Mouse (Mus musculus) stomach, embryonic 14.5 days (tissue): ENCODE data around the gene Klhl8. TPM values are rescaled to one million over a fixed set of nuclear protein-coding genes. Genes with fewer than 3 reads are reported as not detected.

Experiments used
- ATAC-seq: fragments of 200-750 bp; cut with Nextera tagmentation; 2 replicates; pipeline ENCODE4 v1.8.0; 2017; ENCODE audit warnings: low read depth, moderate TSS enrichment; ENCODE audit not compliant: insufficient number of reproducible peaks, insufficient read depth, low FRiP score
- H3K27ac ChIP-seq: fragments of 300-500 bp; sonication (generic); 2 replicates; pipeline ENCODE4 v1.5.1; 2014; ENCODE audit warnings: mild to moderate bottlenecking, low read length, moderate library complexity, mixed read lengths
- H3K27me3 ChIP-seq: fragments of 300-500 bp; sonication (generic); 2 replicates; pipeline ENCODE4 v1.6.1; 2014; ENCODE audit warnings: low read length, control low read depth, mixed read lengths; ENCODE audit not compliant: control insufficient read depth, insufficient read depth
- H3K36me3 ChIP-seq: fragments of 300-500 bp; sonication (generic); 2 replicates; pipeline ENCODE4 v1.6.1; 2014; ENCODE audit warnings: mild to moderate bottlenecking, control low read depth, low read length, moderate library complexity, mixed read lengths; ENCODE audit not compliant: control insufficient read depth, insufficient read depth
- H3K4me1 ChIP-seq: fragments of 300-500 bp; sonication (generic); 2 replicates; pipeline ENCODE4 v1.6.1; 2014; ENCODE audit warnings: low read length, control low read depth, mixed read lengths; ENCODE audit not compliant: control insufficient read depth, insufficient read depth
- H3K4me2 ChIP-seq: fragments of 300-500 bp; sonication (generic); replicated peaks from 2 replicates; pipeline ENCODE4 v1.6.1; 2014; ENCODE audit warnings: low read depth, low read length, control low read depth
- H3K4me3 ChIP-seq: fragments of 300-500 bp; sonication (generic); 2 replicates; pipeline ENCODE4 v1.5.1; 2014; ENCODE audit warnings: low read depth, low read length, control low read depth
- H3K9ac ChIP-seq: fragments of 300-500 bp; sonication (generic); replicated peaks from 2 replicates; pipeline ENCODE4 v1.6.1; 2014; ENCODE audit warnings: low read depth, mild to moderate bottlenecking, control low read depth, low read length, moderate library complexity, mixed read lengths
- H3K9me3 ChIP-seq: fragments of 300-500 bp; sonication (generic); 2 replicates; pipeline ENCODE4 v1.6.1; 2016; ENCODE audit warnings: low read depth, low read length, control low read depth; ENCODE audit not compliant: control insufficient read depth
- WGBS: fragments of 180-500 bp; shearing (Covaris S2); extraction: QIAGEN DNeasy Blood & Tissue Kit; methylation state at CpG from one replicate; pipeline ENCODE4 v1.1.7; 2014; 5-methylcytosine and 5-hydroxymethylcytosine counted together
- polyA plus RNA-seq: library from polyadenylated mRNA; unstranded; fragments of >200 nt; fragmentation: Nextera tagmentation; extraction: Ambion mirVana; gene quantifications from 2 replicates; pipeline ENCODE4 v1.2.1, GENCODE M21; 2014

Klhl8 gene
- polyA plus RNA-seq, 1 experiment from 2014 or later = 15.0 TPM

GRCm38 (mm10) chr5:103857151-103857550 lies 53.9 kb downstream of the Klhl8 start:
- Histone ChIP-seq H3K9ac (no peak overlapping the region), H3K36me3 (no peaks in the 10 kb centered on the region; the same call in 1 of the 2 replicates), H3K27me3 (no peaks in the 10 kb centered on the region), H3K4me3 (no peak overlapping the region), H3K27ac (no peak overlapping the region), H3K9me3 (no peaks in the 10 kb centered on the region), H3K4me1 (no peaks in the 10 kb centered on the region), H3K4me2 (no peak overlapping the region)
- no peak for ATAC-seq
- 80% methylated on average over 2 of the region's 2 CpGs for WGBS

GRCm38 (mm10) chr5:103856286-103857009 lies 54.6 kb downstream of the Klhl8 start:
- WGBS = 59% methylated on average over 5 of the region's 5 CpGs
- peak; percentile 46; the same call in 1 of the 2 replicates for ATAC-seq
- no peaks in the 10 kb centered on the region for H3K4me1 ChIP-seq

DNA sequence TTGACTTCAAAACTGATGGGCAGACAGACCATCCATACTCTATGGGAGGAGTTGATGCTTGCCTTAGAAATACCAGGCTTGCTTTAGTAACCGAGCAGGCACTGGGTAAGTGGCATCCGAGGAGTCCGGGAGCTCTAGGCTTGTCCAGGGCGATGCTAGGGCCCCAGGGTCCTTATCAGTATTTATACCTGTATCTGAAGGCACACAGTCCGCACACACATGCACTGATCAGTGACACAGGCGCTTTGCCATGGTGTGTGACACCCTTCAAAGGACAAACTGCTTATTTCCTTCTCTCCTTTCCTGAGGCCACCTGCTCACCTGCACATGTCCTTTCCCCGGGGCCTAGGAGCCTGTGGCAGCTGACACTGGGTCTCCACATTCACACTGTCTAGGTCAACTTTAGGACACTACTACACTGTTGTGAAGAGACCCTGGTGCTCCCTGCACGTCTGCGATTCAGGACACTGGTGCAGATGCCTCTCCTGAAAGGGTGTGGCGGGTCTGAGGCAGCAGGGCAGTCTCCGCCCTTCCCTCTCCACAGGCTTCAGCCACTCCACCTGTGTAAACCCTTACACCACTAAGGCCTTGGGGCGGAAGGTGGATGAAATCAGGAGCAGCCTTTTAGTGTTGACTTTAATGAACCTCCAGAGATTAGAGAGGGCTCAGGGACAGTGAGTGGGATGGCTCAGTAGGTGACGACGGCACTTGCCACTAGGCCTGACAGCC lies 55.4 kb downstream of the Klhl8 start:
- Histone ChIP-seq H3K27me3 (no peaks in the 10 kb centered on the region), H3K27ac (no peak overlapping the region), H3K9ac (no peak overlapping the region), H3K9me3 (no peaks in the 10 kb centered on the region), H3K4me3 (no peak overlapping the region), H3K4me1 (no peaks in the 10 kb centered on the region), H3K36me3 (peaks cover 2% of the 10 kb centered on the region; the same call in 1 of the 2 replicates), H3K4me2 (no peak overlapping the region)
- peak; percentile 62 for ATAC-seq
- 71% methylated on average over 14 of the region's 14 CpGs for WGBS

More at GRCm38 (mm10) chr5:103856286-103857009, 54.6 kb downstream of the Klhl8 start:
- Histone ChIP-seq H3K36me3 (no peaks in the 10 kb centered on the region; the same call in 1 of the 2 replicates), H3K4me2 (no peak overlapping the region), H3K27ac (no peak overlapping the region), H3K9ac (no peak overlapping the region), H3K4me3 (no peak overlapping the region), H3K9me3 (no peaks in the 10 kb centered on the region), H3K27me3 (no peaks in the 10 kb centered on the region)

DNA sequence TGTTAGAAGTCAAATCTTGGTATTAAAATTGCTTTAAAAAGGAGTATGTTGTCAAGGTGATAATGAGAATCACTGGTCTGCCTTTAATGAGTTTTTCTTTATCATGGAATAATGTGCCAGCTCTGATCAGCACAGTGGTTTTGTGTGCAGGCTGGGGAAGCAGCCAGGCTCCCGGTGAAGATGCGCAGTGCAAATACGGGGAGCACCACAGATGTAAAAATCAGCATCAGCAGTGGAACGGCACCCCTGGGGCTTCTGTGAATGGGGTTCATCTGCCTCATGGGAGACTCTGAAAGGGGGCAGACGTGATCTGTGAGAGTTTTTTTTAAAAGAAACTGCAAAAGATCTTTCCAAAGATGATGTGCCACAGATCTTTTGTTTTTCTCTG lies 56.3 kb downstream of the Klhl8 start:
- H3K4me1 ChIP-seq = no peaks in the 10 kb centered on the region
- peaks cover 4% of the 10 kb centered on the region for H3K36me3 ChIP-seq
- no peak overlapping the region for H3K4me2 ChIP-seq
- H3K9me3 ChIP-seq = no peaks in the 10 kb centered on the region
- no peak overlapping the region for H3K27ac ChIP-seq
- ATAC-seq = no peak
- 87% methylated on average over 5 of the region's 5 CpGs for WGBS
- no peak overlapping the region for H3K4me3 ChIP-seq
- no peak overlapping the region for H3K9ac ChIP-seq
- no peaks in the 10 kb centered on the region for H3K27me3 ChIP-seq

GRCm38 (mm10) chr5:103854041-103854806 lies 56.8 kb downstream of the Klhl8 start:
- WGBS = 74% methylated on average over 17 of the region's 17 CpGs
- no peak overlapping the region for H3K27ac ChIP-seq
- no peak overlapping the region for H3K9ac ChIP-seq
- no peaks in the 10 kb centered on the region for H3K4me1 ChIP-seq
- H3K27me3 ChIP-seq = no peaks in the 10 kb centered on the region
- no peaks in the 10 kb centered on the region for H3K9me3 ChIP-seq
- H3K4me2 ChIP-seq = no peak overlapping the region
- H3K4me3 ChIP-seq = no peak overlapping the region
- no peak for ATAC-seq
- H3K36me3 ChIP-seq = peaks cover 9% of the 10 kb centered on the region

DNA sequence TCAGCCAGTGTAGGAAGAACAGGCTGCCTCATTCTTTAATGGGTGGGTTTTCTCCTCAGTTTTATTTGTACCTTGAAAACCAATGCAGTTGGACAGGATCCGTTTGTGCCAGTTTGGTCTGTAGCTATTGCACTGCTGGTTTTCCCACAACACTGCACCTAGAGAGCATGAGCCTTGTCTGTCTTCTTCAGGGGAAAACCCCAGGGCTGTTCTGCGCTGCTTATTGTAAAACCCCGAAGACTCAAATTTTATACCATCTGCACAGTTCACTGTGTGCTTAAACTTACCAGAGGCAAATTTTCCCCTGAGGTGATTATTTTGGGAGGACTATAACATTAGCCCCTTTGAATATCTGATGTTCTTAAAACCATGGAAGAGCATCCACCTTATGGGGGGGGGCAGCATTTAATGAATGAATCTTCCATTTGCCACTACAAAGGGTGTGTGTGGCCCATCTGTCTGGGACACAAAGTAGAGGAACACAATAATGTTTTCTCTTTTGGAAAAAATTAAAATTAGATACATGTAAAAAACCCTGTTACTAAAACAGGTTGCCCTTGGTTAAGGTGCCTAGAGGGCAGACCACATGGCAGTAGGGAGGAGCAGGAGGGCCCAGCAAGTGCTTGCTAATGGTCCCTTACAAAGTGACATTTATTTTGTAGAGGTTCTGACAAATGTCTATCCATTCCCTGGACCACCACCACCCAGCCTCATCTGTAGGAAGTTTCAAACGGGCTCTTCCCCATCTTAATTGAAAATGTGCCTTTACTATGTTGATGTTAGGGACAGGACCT lies 58.1 kb downstream of the Klhl8 start:
- no peak for ATAC-seq
- 83% methylated on average over 4 of the region's 4 CpGs for WGBS

DNA sequence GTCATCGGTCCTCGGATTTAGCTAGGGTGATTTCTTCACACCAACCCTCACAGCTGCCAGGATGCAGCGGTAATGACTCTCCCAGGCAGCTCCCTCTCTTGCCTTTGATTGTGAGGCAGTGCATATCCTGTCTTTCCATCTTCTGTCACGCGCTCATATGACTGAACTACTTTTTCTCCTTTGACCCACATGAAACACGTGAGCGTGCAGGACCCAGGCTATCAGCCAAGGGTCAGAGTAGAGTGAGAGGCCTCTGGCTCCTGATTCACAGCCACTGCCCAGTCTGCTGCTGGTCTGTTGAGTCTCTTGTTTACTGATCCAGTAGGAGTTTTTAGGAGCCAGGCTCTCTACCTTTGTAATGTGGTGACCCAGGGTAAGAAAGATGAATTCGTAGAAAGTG lies 62.5 kb downstream of the Klhl8 start:
- Histone ChIP-seq H3K27me3 (no peaks in the 10 kb centered on the region), H3K4me2 (no peak overlapping the region), H3K9ac (no peak overlapping the region), H3K4me3 (no peak overlapping the region), H3K4me1 (no peaks in the 10 kb centered on the region), H3K27ac (no peak overlapping the region), H3K36me3 (peaks cover 12% of the 10 kb centered on the region), H3K9me3 (no peaks in the 10 kb centered on the region)
- 88% methylated on average over 8 of the region's 8 CpGs for WGBS
- ATAC-seq = no peak

More for the DNA sequence above, 58.1 kb downstream of the Klhl8 start:
- H3K4me1 ChIP-seq = no peaks in the 10 kb centered on the region
- peaks cover 12% of the 10 kb centered on the region for H3K36me3 ChIP-seq
- no peaks in the 10 kb centered on the region for H3K9me3 ChIP-seq
- H3K27ac ChIP-seq = no peak overlapping the region
- no peak overlapping the region for H3K4me3 ChIP-seq
- no peaks in the 10 kb centered on the region for H3K27me3 ChIP-seq
- H3K4me2 ChIP-seq = no peak overlapping the region
- H3K9ac ChIP-seq = no peak overlapping the region

DNA sequence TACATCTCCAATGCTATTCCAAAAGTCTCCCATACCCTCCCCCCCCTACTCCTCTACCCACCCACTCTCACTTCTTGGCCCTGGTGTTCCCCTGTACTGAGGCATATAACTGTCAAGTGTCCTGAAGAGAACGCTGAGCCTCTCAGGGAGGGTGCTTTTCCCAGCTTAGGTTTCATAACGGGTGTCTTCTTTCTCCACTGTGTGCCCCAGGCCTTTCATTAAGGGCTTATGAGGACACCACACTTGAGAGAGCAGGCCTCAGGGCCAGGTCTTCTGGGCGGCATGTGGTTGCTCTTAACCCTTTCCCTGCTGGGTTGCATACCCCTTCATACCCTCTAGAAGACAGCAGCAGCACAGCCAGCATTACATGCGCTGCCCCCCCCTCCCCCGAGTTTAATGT lies 64.5 kb downstream of the Klhl8 start:
- Histone ChIP-seq H3K36me3 (peaks cover 12% of the 10 kb centered on the region), H3K9ac (no peak overlapping the region), H3K4me1 (no peaks in the 10 kb centered on the region), H3K27me3 (no peaks in the 10 kb centered on the region), H3K4me2 (no peak overlapping the region), H3K9me3 (no peaks in the 10 kb centered on the region), H3K27ac (no peak overlapping the region), H3K4me3 (no peak overlapping the region)
- ATAC-seq = no peak
- WGBS = 67% methylated on average over 5 of the region's 5 CpGs
